Mouse (Mus musculus) CH12.LX (cell line): ENCODE measurements around the gene Myom3. TPM values are rescaled to one million over a fixed set of nuclear protein-coding genes. Genes with fewer than 3 reads are reported as not detected.
A peak's percentile ranks its signal among the peaks of the same experiment; 100 is the strongest.

Experiments
- DNase-seq: peaks from one replicate; pipeline ENCODE4 v3.0.0-alpha.2; 2013; ENCODE audit errors: extremely low read depth
- H3K27ac ChIP-seq: 2 replicates; pipeline ENCODE4 v1.5.1; 2012; ENCODE audit warnings: low read depth, mild to moderate bottlenecking, control low read depth, moderate library complexity; ENCODE audit not compliant: insufficient read depth
- H3K27me3 ChIP-seq: replicated peaks from 2 replicates; pipeline ENCODE3; 2012; ENCODE audit warnings: inconsistent platforms
- H3K36me3 ChIP-seq, 2 experiments: replicated peaks in 1 of 2; 2 replicates each; pipeline versions ENCODE3 to v1.6.1; 2012; ENCODE audit warnings: inconsistent platforms in 1 of 2, low read length in 1 of 2, mild to moderate bottlenecking in 1 of 2, mixed read lengths in 1 of 2, moderate library complexity in 1 of 2; ENCODE audit not compliant: control insufficient read depth in 1 of 2, insufficient read depth in 1 of 2
- H3K4me1 ChIP-seq, 2 experiments: 2 replicates each; pipeline ENCODE4 v1.6.1; 2012; ENCODE audit warnings: inconsistent platforms in 1 of 2, moderate library complexity in 1 of 2; ENCODE audit not compliant: insufficient read depth in 2 of 2, control insufficient read depth in 1 of 2
- H3K4me2 ChIP-seq: 2 replicates; pipeline ENCODE4 v1.6.1; 2012; ENCODE audit warnings: low read depth, mild to moderate bottlenecking, control low read depth; ENCODE audit not compliant: poor library complexity, insufficient read depth, severe bottlenecking
- H3K4me3 ChIP-seq, 3 experiments: fragments of 150-350 bp in 1 of 3; sonication (generic) in 1 of 3; replicated peaks in 1 of 3; 2 replicates each; pipeline versions ENCODE3 to v1.5.1; 2011 to 2012; ENCODE audit warnings: low read depth in 2 of 3, low read length in 2 of 3, mild to moderate bottlenecking in 2 of 3, moderate library complexity in 2 of 3, control low read depth in 1 of 3, improper control_type of control experiment in 1 of 3, inconsistent platforms in 1 of 3, mixed read lengths in 1 of 3; ENCODE audit not compliant: poor library complexity in 1 of 3
- H3K79me2 ChIP-seq: replicated peaks from 2 replicates; pipeline ENCODE4 v1.6.1; 2012; ENCODE audit warnings: mild to moderate bottlenecking, moderate library complexity; ENCODE audit not compliant: control insufficient read depth, poor library complexity, insufficient read depth, severe bottlenecking; ENCODE audit errors: extremely low read depth
- H3K9ac ChIP-seq: 2 replicates; pipeline ENCODE4 v1.6.1; 2012; ENCODE audit warnings: low read depth, mild to moderate bottlenecking, control low read depth, moderate library complexity; ENCODE audit not compliant: insufficient read depth
- H3K9me3 ChIP-seq: replicated peaks from 2 replicates; pipeline ENCODE3; 2012; ENCODE audit warnings: low read length, inconsistent platforms, mixed read lengths
- BHLHE40 ChIP-seq: IDR thresholded peaks from 2 replicates; pipeline ENCODE4 v1.6.1; 2011; ENCODE audit warnings: mild to moderate bottlenecking, low read depth, low read length, improper control_type of control experiment
- CHD2 ChIP-seq: IDR thresholded peaks from 2 replicates; pipeline ENCODE4 v1.6.1; 2011; ENCODE audit warnings: low read length, improper control_type of control experiment
- CTCF ChIP-seq, 2 experiments: IDR thresholded peaks in 1 of 2; conservative IDR thresholded peaks in 1 of 2; 2 replicates each; pipeline ENCODE4 v1.5.1; 2011 to 2012; ENCODE audit warnings: low read depth in 2 of 2, low read length in 2 of 2, improper control_type of control experiment in 1 of 2, inconsistent platforms in 1 of 2, mild to moderate bottlenecking in 1 of 2, moderate library complexity in 1 of 2
- E2F4 ChIP-seq: IDR thresholded peaks from 2 replicates; pipeline ENCODE4 v1.6.1; 2011; ENCODE audit warnings: low read depth, low read length, improper control_type of control experiment; ENCODE audit not compliant: insufficient replicate concordance
- JUN ChIP-seq: IDR thresholded peaks from 2 replicates; pipeline ENCODE4 v1.6.1; 2011; ENCODE audit warnings: low read depth, mild to moderate bottlenecking, low read length, improper control_type of control experiment, moderate library complexity; ENCODE audit not compliant: insufficient read depth
- MAFK ChIP-seq: IDR thresholded peaks from 2 replicates; pipeline ENCODE4 v1.6.1; 2011; ENCODE audit warnings: low read length, improper control_type of control experiment; ENCODE audit not compliant: insufficient replicate concordance
- MAZ ChIP-seq: IDR thresholded peaks from 2 replicates; pipeline ENCODE4 v1.6.1; 2012; ENCODE audit warnings: low read depth, mild to moderate bottlenecking, inconsistent platforms, low read length, improper control_type of control experiment, moderate library complexity
- MEF2A ChIP-seq: IDR thresholded peaks from 2 replicates; pipeline ENCODE4 v1.6.1; 2014; ENCODE audit warnings: low read depth, mild to moderate bottlenecking, inconsistent platforms, low read length, improper control_type of control experiment, borderline replicate concordance
- MXI1 ChIP-seq: IDR thresholded peaks from 2 replicates; pipeline ENCODE4 v1.6.1; 2011; ENCODE audit warnings: mild to moderate bottlenecking, low read depth, low read length, improper control_type of control experiment
- NELFE ChIP-seq: IDR thresholded peaks from 2 replicates; pipeline ENCODE4 v1.6.1; 2011; ENCODE audit warnings: low read depth, low read length, improper control_type of control experiment
- PAX5 ChIP-seq: IDR thresholded peaks from 2 replicates; pipeline ENCODE4 v1.6.1; 2012; ENCODE audit warnings: low read length, inconsistent platforms, mixed read lengths
- SIN3A ChIP-seq: IDR thresholded peaks from 2 replicates; pipeline ENCODE4 v1.6.1; 2012; ENCODE audit warnings: low read length, improper control_type of control experiment, inconsistent platforms
- SMC3 ChIP-seq: IDR thresholded peaks from 2 replicates; pipeline ENCODE4 v1.6.1; 2011; ENCODE audit warnings: low read depth, low read length, improper control_type of control experiment
- TBP ChIP-seq: conservative IDR thresholded peaks from 2 replicates; pipeline ENCODE4 v1.6.1; 2011; ENCODE audit warnings: low read depth, low read length, improper control_type of control experiment
- USF1 ChIP-seq: IDR thresholded peaks from 2 replicates; pipeline ENCODE4 v1.6.1; 2014; ENCODE audit warnings: low read depth, mild to moderate bottlenecking, inconsistent platforms, low read length, improper control_type of control experiment
- ZNF384 ChIP-seq: IDR thresholded peaks from 2 replicates; pipeline ENCODE4 v1.6.1; 2012; ENCODE audit warnings: low read depth, low read length, improper control_type of control experiment, inconsistent platforms
- dilution Hi-C: fragments of 300-500 bp; cut with MboI; formaldehyde crosslinking; loops from 2 replicates; pipeline ENCODE4 v1.14.3; 2020; ENCODE audit warnings: low sequenced_read_pairs; ENCODE audit not compliant: extremely low pct_unique_long_range_greater_than_20kb, extremely low pct_ligation_motif_present
- in situ Hi-C: fragments of 300-500 bp; cut with MboI; formaldehyde crosslinking; loops from 3 replicates; pipeline ENCODE4 v1.14.3; 2019; ENCODE audit warnings: low sequenced_read_pairs, low pct_ligation_motif_present, low pct_unique_long_range_greater_than_20kb, mixed read lengths
- polyA plus RNA-seq: library from polyadenylated mRNA; unstranded; fragments of >175 nt; gene quantifications from 2 replicates; pipeline ENCODE4 v1.2.1, GENCODE M21; 2012; ENCODE audit warnings: low read depth; ENCODE audit not compliant: insufficient read length
- total RNA-seq, 2 experiments: library from RNA; depleted of rRNA; stranded (reverse); fragments of 300-350 nt in 1 of 2; fragments of >200 nt in 1 of 2; gene quantifications; 2 replicates each; pipeline ENCODE4 v1.2.3; 2012 to 2014

Myom3 gene
- total and polyA plus RNA-seq, 3 experiments, result 0.04 TPM; not detected in 2

DNA sequence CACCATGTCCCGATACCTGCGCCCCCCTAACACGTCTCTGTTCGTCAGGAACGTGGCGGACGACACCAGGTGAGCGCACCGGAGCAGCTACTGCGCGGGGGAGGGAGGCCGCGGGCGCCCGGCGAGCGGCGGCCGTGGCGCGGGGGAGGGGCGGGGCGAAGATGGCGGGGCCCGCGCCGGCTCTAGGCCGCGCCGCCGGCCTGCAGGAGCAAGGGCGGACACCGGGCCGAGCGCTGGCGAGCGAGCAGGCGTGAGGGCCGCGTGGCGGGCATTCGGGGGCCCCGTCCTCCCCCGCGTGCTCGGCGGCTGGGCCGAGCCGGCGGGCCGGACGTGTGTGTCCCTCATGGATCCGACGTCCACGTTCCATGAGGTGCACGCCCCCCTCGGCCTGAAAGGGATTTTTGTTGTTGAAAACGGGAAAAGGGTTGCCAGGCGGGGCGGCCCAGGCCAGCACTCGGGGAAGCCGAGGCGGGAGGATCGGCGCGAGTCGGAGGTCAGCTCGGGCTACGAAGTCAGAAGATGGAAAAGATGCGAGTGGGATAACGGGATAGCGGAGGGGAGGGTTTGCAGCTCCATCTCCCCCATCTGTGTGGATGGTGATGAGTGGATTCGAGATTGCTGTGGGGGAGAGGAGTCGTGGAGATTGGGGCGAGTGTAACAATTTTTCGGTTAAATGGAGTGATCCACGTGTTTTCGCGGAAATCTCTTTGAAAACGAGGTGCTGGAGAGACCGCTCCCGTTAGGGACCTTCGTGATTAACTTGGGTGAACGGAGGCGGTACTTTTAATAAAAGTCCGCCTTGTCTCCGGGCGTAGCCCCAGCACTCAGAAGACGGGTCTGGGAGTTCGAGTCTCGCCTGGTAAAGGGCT is 96.9 kb downstream of the Myom3 start (continued):
- TF ChIP-seq E2F4 (no peak), CHD2 (peak; percentile 8; the same call in 1 of the 2 replicates), MAZ (no peak), TBP (no peak), CTCF (conservative IDR thresholded peaks at IDR 0.05 in 1 of 2, IDR thresholded peaks at IDR 0.05 in 1 of 2; ENCODE audit: low read depth in 2 of 2, low read length in 2 of 2) (no peak), SIN3A (peak; percentile 79), SMC3 (no peak)

- no peak for TF ChIP-seq MAFK
- no peak for TF ChIP-seq SMC3
- peak; percentile 31; the same call in 1 of the 2 replicates for TF ChIP-seq ZNF384
- TF ChIP-seq MEF2A, result no peak
- TF ChIP-seq PAX5, result no peak
- TF ChIP-seq USF1, result no peak
- no peak for TF ChIP-seq JUN
- no peak for TF ChIP-seq NELFE
- no peak for TF ChIP-seq CHD2
- peak; percentile 57; the same call in 1 of the 2 replicates for TF ChIP-seq MXI1
- TF ChIP-seq BHLHE40, result no peak
- no peaks in the 10 kb centered on the region for H3K27me3 ChIP-seq
These were observed 98.2 kb downstream of the Myom3 start for GRCm38 (mm10) chr4:135857597-135858186.

More at GRCm38 (mm10) chr4:135857597-135858186, 98.2 kb downstream of the Myom3 start:
- peaks cover 59% of the 10 kb centered on the region for H3K79me2 ChIP-seq
- in situ Hi-C loops, result no loop called here
- H3K4me2 ChIP-seq, result peak overlapping the region; percentile 99
- peaks cover 13 to 38% of the 10 kb centered on the region in 2 experiments for H3K36me3 ChIP-seq
- H3K9me3 ChIP-seq, result no peaks in the 10 kb centered on the region
- no peak for DNase-seq
- dilution Hi-C loops, result no loop called here
- peak overlapping the region; percentile 98 for H3K9ac ChIP-seq
- H3K4me3 ChIP-seq, result peak overlapping the region; percentile 75 to 86 (median 78)
- peaks cover 3 to 39% of the 10 kb centered on the region in 2 experiments; a peak in 3 of 4 replicates for H3K4me1 ChIP-seq
- no peak overlapping the region for H3K27ac ChIP-seq

Other genes starting within 250 kb of the Myom3 start
- gene Grhl3, start 186.1 kb upstream of the Myom3 start, total RNA-seq (2012; rRNA removed), result not detected in 2 replicates
- not detected in 2 replicates for gene Grhl3, start 186.1 kb upstream of the Myom3 start, total RNA-seq (2014; rRNA removed)
- gene Grhl3, start 186.1 kb upstream of the Myom3 start, polyA plus RNA-seq, result not detected in 2 replicates
- gene Ifnlr1, start 73.4 kb upstream of the Myom3 start, total RNA-seq (2012; rRNA removed), result 0.04 TPM in 1 of 2 replicates, not detected in the other
- not detected in 2 replicates for gene Ifnlr1, start 73.4 kb upstream of the Myom3 start, total RNA-seq (2014; rRNA removed)
- gene Ifnlr1, start 73.4 kb upstream of the Myom3 start, polyA plus RNA-seq, result not detected in 2 replicates
- gene Il22ra1, start 31.5 kb upstream of the Myom3 start, total RNA-seq (2012; rRNA removed), result not detected in 2 replicates
- gene Il22ra1, start 31.5 kb upstream of the Myom3 start, total RNA-seq (2014; rRNA removed), result not detected in 2 replicates
- not detected in 2 replicates for gene Il22ra1, start 31.5 kb upstream of the Myom3 start, polyA plus RNA-seq
- gene Srsf10, start 96.0 kb downstream of the Myom3 start, total RNA-seq (2012; rRNA removed), result 85.7 and 127 TPM in 2 replicates
- gene Srsf10, start 96.0 kb downstream of the Myom3 start, total RNA-seq (2014; rRNA removed), result 179 and 197 TPM in 2 replicates
- 291 and 341 TPM in 2 replicates for gene Srsf10, start 96.0 kb downstream of the Myom3 start, polyA plus RNA-seq
- gene Pnrc2, start 114.1 kb downstream of the Myom3 start, total RNA-seq (2012; rRNA removed), result 22.2 and 30.5 TPM in 2 replicates
- gene Pnrc2, start 114.1 kb downstream of the Myom3 start, total RNA-seq (2014; rRNA removed), result 46.9 and 55.0 TPM in 2 replicates
- gene Pnrc2, start 114.1 kb downstream of the Myom3 start, polyA plus RNA-seq, result 32.8 and 34.4 TPM in 2 replicates
- 5.6 and 6.5 TPM in 2 replicates for gene Cnr2, start 135.7 kb downstream of the Myom3 start, total RNA-seq (2012; rRNA removed)
- gene Cnr2, start 135.7 kb downstream of the Myom3 start, total RNA-seq (2014; rRNA removed), result 13.5 and 13.8 TPM in 2 replicates
- gene Cnr2, start 135.7 kb downstream of the Myom3 start, polyA plus RNA-seq, result 9.4 and 10.6 TPM in 2 replicates
- 63.2 and 77.6 TPM in 2 replicates for gene Fuca1, start 161.0 kb downstream of the Myom3 start, total RNA-seq (2012; rRNA removed)
- gene Fuca1, start 161.0 kb downstream of the Myom3 start, total RNA-seq (2014; rRNA removed), result 28.6 and 32.6 TPM in 2 replicates
- 66.5 and 71.5 TPM in 2 replicates for gene Fuca1, start 161.0 kb downstream of the Myom3 start, polyA plus RNA-seq
- gene Hmgcl, start 186.7 kb downstream of the Myom3 start, total RNA-seq (2012; rRNA removed), result 32.4 and 42.7 TPM in 2 replicates
- gene Hmgcl, start 186.7 kb downstream of the Myom3 start, total RNA-seq (2014; rRNA removed), result 38.0 and 39.5 TPM in 2 replicates
- gene Hmgcl, start 186.7 kb downstream of the Myom3 start, polyA plus RNA-seq, result 27.2 and 27.6 TPM in 2 replicates
- gene Gale, start 204.0 kb downstream of the Myom3 start, total RNA-seq (2012; rRNA removed), result 39.4 and 40.5 TPM in 2 replicates
- gene Gale, start 204.0 kb downstream of the Myom3 start, total RNA-seq (2014; rRNA removed), result 32.9 and 34.8 TPM in 2 replicates
- gene Gale, start 204.0 kb downstream of the Myom3 start, polyA plus RNA-seq, result 23.6 and 23.8 TPM in 2 replicates
- 54.0 and 54.9 TPM in 2 replicates for gene Lypla2, start 212.9 kb downstream of the Myom3 start, total RNA-seq (2012; rRNA removed)
- 55.9 and 57.2 TPM in 2 replicates for gene Lypla2, start 212.9 kb downstream of the Myom3 start, total RNA-seq (2014; rRNA removed)
- gene Lypla2, start 212.9 kb downstream of the Myom3 start, polyA plus RNA-seq, result 91.8 and 96.5 TPM in 2 replicates
- 53.2 and 65.4 TPM in 2 replicates for gene Pithd1, start 227.5 kb downstream of the Myom3 start, total RNA-seq (2012; rRNA removed)
- gene Pithd1, start 227.5 kb downstream of the Myom3 start, total RNA-seq (2014; rRNA removed), result 87.5 and 93.2 TPM in 2 replicates
- 53.2 and 67.1 TPM in 2 replicates for gene Pithd1, start 227.5 kb downstream of the Myom3 start, polyA plus RNA-seq